Mouse (Mus musculus): ENCODE measurements around the gene Tbk1. TPM values are rescaled to one million over a fixed set of nuclear protein-coding genes. Genes with fewer than 3 reads are reported as not detected.

The Tbk1 gene
- polyA plus RNA-seq, 1 experiment from 2014 or later = 32.6 TPM

- peaks cover 20% of the 10 kb centered on the region for H3K4me1 ChIP-seq
- no peaks in the 10 kb centered on the region for H3K27me3 ChIP-seq (ENCODE audit: low read depth, poor library complexity, severe bottlenecking)
- no peak overlapping the region for H3K4me3 ChIP-seq
- 0 out of 2 replicates have a peak, but pooled peaks cover 4% of the 10 kb centered on the region for H3K9me3 ChIP-seq (replicated peaks)
- H3K27ac ChIP-seq (replicated peaks) = no peak overlapping the region
- WGBS = 94% methylated on average over 10 of the region's 10 CpGs
- no peak for DNase-seq (ENCODE audit: low spot score)
- H3K36me3 ChIP-seq = peaks cover 49% of the 10 kb centered on the region
These were observed 2.6 kb downstream of the Tbk1 start for GRCm38 (mm10) chr10:121584033-121584432.

GRCm38 (mm10) chr10:121583016-121583415 lies 3.6 kb downstream of the Tbk1 start:
- 98% methylated on average over 12 of the region's 12 CpGs for WGBS
- no peak for DNase-seq (ENCODE audit: low spot score)
- Histone ChIP-seq H3K9me3 (replicated peaks) (0 out of 2 replicates have a peak, but pooled peaks cover 4% of the 10 kb centered on the region), H3K27me3 (ENCODE audit: low read depth, poor library complexity, severe bottlenecking) (no peaks in the 10 kb centered on the region), H3K27ac (replicated peaks) (no peak overlapping the region), H3K4me1 (peaks cover 20% of the 10 kb centered on the region), H3K36me3 (peaks cover 48% of the 10 kb centered on the region), H3K4me3 (no peak overlapping the region)

GRCm38 (mm10) chr10:121582287-121582686 lies 4.3 kb downstream of the Tbk1 start:
- H3K36me3 ChIP-seq = peaks cover 55% of the 10 kb centered on the region
- H3K4me3 ChIP-seq = no peak overlapping the region
- peaks cover 17% of the 10 kb centered on the region for H3K4me1 ChIP-seq
- WGBS = 91% methylated on average over 8 of the region's 8 CpGs
- no peak for DNase-seq (ENCODE audit: low spot score)
- H3K27me3 ChIP-seq (ENCODE audit: low read depth, poor library complexity, severe bottlenecking) = no peaks in the 10 kb centered on the region
- H3K9me3 ChIP-seq (replicated peaks) = 0 out of 2 replicates have a peak, but pooled peaks cover 4% of the 10 kb centered on the region
- no peak overlapping the region for H3K27ac ChIP-seq (replicated peaks)

- no peak overlapping the region for H3K4me3 ChIP-seq
- no peak overlapping the region for H3K27ac ChIP-seq (replicated peaks)
- peaks cover 57% of the 10 kb centered on the region for H3K36me3 ChIP-seq
- WGBS = 81% methylated on average over 6 of the region's 6 CpGs
- DNase-seq (ENCODE audit: low spot score) = peak; percentile 23
- H3K4me1 ChIP-seq = peaks cover 13% of the 10 kb centered on the region
- H3K9me3 ChIP-seq (replicated peaks) = 0 out of 2 replicates have a peak, but pooled peaks cover 4% of the 10 kb centered on the region
- no peaks in the 10 kb centered on the region for H3K27me3 ChIP-seq (ENCODE audit: low read depth, poor library complexity, severe bottlenecking)
These were observed 5.2 kb downstream of the Tbk1 start for GRCm38 (mm10) chr10:121581405-121581804.

- 98% methylated on average over 5 of the region's 5 CpGs for WGBS
- no peak overlapping the region for H3K4me3 ChIP-seq
- DNase-seq (ENCODE audit: low spot score) = no peak
- H3K36me3 ChIP-seq = peaks cover 67% of the 10 kb centered on the region
- H3K27ac ChIP-seq (replicated peaks) = no peak overlapping the region
- H3K27me3 ChIP-seq (ENCODE audit: low read depth, poor library complexity, severe bottlenecking) = no peaks in the 10 kb centered on the region
- peaks cover 6% of the 10 kb centered on the region for H3K4me1 ChIP-seq
- 0 out of 2 replicates have a peak, but pooled peaks cover 4% of the 10 kb centered on the region for H3K9me3 ChIP-seq (replicated peaks)
These were observed 6.2 kb downstream of the Tbk1 start for GRCm38 (mm10) chr10:121580381-121580780.

GRCm38 (mm10) chr10:121576372-121576771 lies 10.2 kb downstream of the Tbk1 start:
- WGBS = 92% methylated on average over 9 of the region's 9 CpGs
- Histone ChIP-seq H3K36me3 (peaks cover 66% of the 10 kb centered on the region), H3K27me3 (ENCODE audit: low read depth, poor library complexity, severe bottlenecking) (no peaks in the 10 kb centered on the region), H3K27ac (replicated peaks) (no peak overlapping the region), H3K4me1 (no peaks in the 10 kb centered on the region), H3K9me3 (replicated peaks) (peaks cover 9% of the 10 kb centered on the region; the same call in 1 of the 2 replicates), H3K4me3 (no peak overlapping the region)
- DNase-seq (ENCODE audit: low spot score) = no peak

GRCm38 (mm10) chr10:121571511-121572147 lies 15.0 kb downstream of the Tbk1 start:
- Histone ChIP-seq H3K4me1 (peaks cover 21% of the 10 kb centered on the region), H3K9me3 (replicated peaks) (peaks cover 14% of the 10 kb centered on the region), H3K27ac (replicated peaks) (no peak overlapping the region), H3K4me3 (no peak overlapping the region), H3K27me3 (ENCODE audit: low read depth, poor library complexity, severe bottlenecking) (peaks cover 6% of the 10 kb centered on the region; the same call in 1 of the 2 replicates), H3K36me3 (peaks cover 68% of the 10 kb centered on the region)
- WGBS = 96% methylated on average over 22 of the region's 22 CpGs
- no peak for DNase-seq (ENCODE audit: low spot score)

GRCm38 (mm10) chr10:121571031-121571430 lies 15.6 kb downstream of the Tbk1 start:
- DNase-seq (ENCODE audit: low spot score) = no peak
- Histone ChIP-seq H3K4me1 (peaks cover 21% of the 10 kb centered on the region), H3K27me3 (ENCODE audit: low read depth, poor library complexity, severe bottlenecking) (peaks cover 6% of the 10 kb centered on the region; the same call in 1 of the 2 replicates), H3K36me3 (peaks cover 63% of the 10 kb centered on the region), H3K27ac (replicated peaks) (no peak overlapping the region), H3K4me3 (no peak overlapping the region), H3K9me3 (replicated peaks) (peaks cover 14% of the 10 kb centered on the region)
- WGBS = 94% methylated on average over 3 of the region's 3 CpGs

GRCm38 (mm10) chr10:121569796-121570195 lies 16.8 kb downstream of the Tbk1 start:
- peaks cover 21% of the 10 kb centered on the region for H3K4me1 ChIP-seq
- peaks cover 14% of the 10 kb centered on the region for H3K9me3 ChIP-seq (replicated peaks)
- H3K4me3 ChIP-seq = no peak overlapping the region; the same call in 1 of the 2 replicates
- H3K36me3 ChIP-seq = peaks cover 63% of the 10 kb centered on the region
- H3K27me3 ChIP-seq (ENCODE audit: low read depth, poor library complexity, severe bottlenecking) = peaks cover 6% of the 10 kb centered on the region; the same call in 1 of the 2 replicates
- 78% methylated on average over 6 of the region's 6 CpGs for WGBS
- peak overlapping the region; percentile 70; the same call in 1 of the 2 replicates for H3K27ac ChIP-seq (replicated peaks)
- no peak for DNase-seq (ENCODE audit: low spot score)

- peaks cover 63% of the 10 kb centered on the region for H3K36me3 ChIP-seq
- H3K27me3 ChIP-seq (ENCODE audit: low read depth, poor library complexity, severe bottlenecking) = peaks cover 6% of the 10 kb centered on the region; the same call in 1 of the 2 replicates
- peak overlapping the region; percentile 70 for H3K27ac ChIP-seq (replicated peaks)
- H3K9me3 ChIP-seq (replicated peaks) = peaks cover 14% of the 10 kb centered on the region
- WGBS = 4% methylated on average over 23 of the region's 23 CpGs
- peak overlapping the region; percentile 39 for H3K4me3 ChIP-seq
- peak; percentile 77 for DNase-seq (ENCODE audit: low spot score)
- peaks cover 21% of the 10 kb centered on the region for H3K4me1 ChIP-seq
These were observed 17.5 kb downstream of the Tbk1 start for GRCm38 (mm10) chr10:121569001-121569589.

- peaks cover 67% of the 10 kb centered on the region for H3K36me3 ChIP-seq
- peak overlapping the region; percentile 39 for H3K4me3 ChIP-seq
- peak overlapping the region; percentile 70 for H3K27ac ChIP-seq (replicated peaks)
These were observed 18.1 kb downstream of the Tbk1 start for GRCm38 (mm10) chr10:121568534-121568933.

GRCm38 (mm10) chr10:121568026-121568425 lies 18.6 kb downstream of the Tbk1 start:
- Histone ChIP-seq H3K4me1 (peaks cover 21% of the 10 kb centered on the region), H3K27me3 (ENCODE audit: low read depth, poor library complexity, severe bottlenecking) (peaks cover 6% of the 10 kb centered on the region; the same call in 1 of the 2 replicates), H3K4me3 (no peak overlapping the region), H3K9me3 (replicated peaks) (peaks cover 14% of the 10 kb centered on the region), H3K27ac (replicated peaks) (peak overlapping the region; percentile 70; the same call in 1 of the 2 replicates), H3K36me3 (peaks cover 72% of the 10 kb centered on the region)
- 94% methylated on average over 10 of the region's 10 CpGs for WGBS
- DNase-seq (ENCODE audit: low spot score) = no peak

More at GRCm38 (mm10) chr10:121568534-121568933, 18.1 kb downstream of the Tbk1 start:
- Histone ChIP-seq H3K4me1 (peaks cover 21% of the 10 kb centered on the region), H3K27me3 (ENCODE audit: low read depth, poor library complexity, severe bottlenecking) (peaks cover 6% of the 10 kb centered on the region; the same call in 1 of the 2 replicates), H3K9me3 (replicated peaks) (peaks cover 14% of the 10 kb centered on the region)
- 43% methylated on average over 7 of the region's 7 CpGs for WGBS
- no peak for DNase-seq (ENCODE audit: low spot score)

GRCm38 (mm10) chr10:121564447-121564846 lies 22.1 kb downstream of the Tbk1 start:
- 90% methylated on average over 8 of the region's 8 CpGs for WGBS

More at GRCm38 (mm10) chr10:121564447-121564846, 22.1 kb downstream of the Tbk1 start:
- DNase-seq (ENCODE audit: low spot score) = no peak
- H3K36me3 ChIP-seq = peaks cover 75% of the 10 kb centered on the region
- no peak overlapping the region for H3K4me3 ChIP-seq
- peaks cover 15% of the 10 kb centered on the region for H3K4me1 ChIP-seq
- H3K27ac ChIP-seq (replicated peaks) = no peak overlapping the region
- no peaks in the 10 kb centered on the region for H3K27me3 ChIP-seq (ENCODE audit: low read depth, poor library complexity, severe bottlenecking)
- no peaks in the 10 kb centered on the region for H3K9me3 ChIP-seq (replicated peaks)
